Mouse (Mus musculus) testis, adult 2 months (tissue): ENCODE measurements around the gene Med12l. TPM values are rescaled to one million over a fixed set of nuclear protein-coding genes. Genes with fewer than 3 reads are reported as not detected.

Experiments used
- H3K27ac ChIP-seq: fragments of 200-500 bp; 2 replicates; pipeline ENCODE4 v1.5.1; 2012; ENCODE audit warnings: low read depth, low read length; ENCODE audit not compliant: control insufficient read depth, insufficient read depth
- H3K27me3 ChIP-seq: fragments of 200-500 bp; 2 replicates; pipeline ENCODE4 v1.6.1; 2012; ENCODE audit warnings: mild to moderate bottlenecking, low read length, moderate library complexity; ENCODE audit not compliant: control insufficient read depth, insufficient read depth
- H3K36me3 ChIP-seq: fragments of 200-500 bp; 2 replicates; pipeline ENCODE4 v1.6.1; 2012; ENCODE audit warnings: mild to moderate bottlenecking, low read length; ENCODE audit not compliant: control insufficient read depth, insufficient read depth
- H3K4me1 ChIP-seq: fragments of 200-500 bp; 2 replicates; pipeline ENCODE4 v1.6.1; 2012; ENCODE audit warnings: low read length; ENCODE audit not compliant: control insufficient read depth, insufficient read depth
- H3K4me3 ChIP-seq: fragments of 200-500 bp; 2 replicates; pipeline ENCODE4 v1.5.1; 2012; ENCODE audit warnings: low read depth, mild to moderate bottlenecking, low read length, moderate library complexity, mixed read lengths; ENCODE audit not compliant: control insufficient read depth
- CTCF ChIP-seq: fragments of 200-500 bp; IDR thresholded peaks from 2 replicates; pipeline ENCODE4 v1.5.1; 2012; ENCODE audit warnings: low read depth, mild to moderate bottlenecking, inconsistent platforms, low read length, moderate library complexity; ENCODE audit not compliant: control insufficient read depth, insufficient read depth, insufficient replicate concordance
- POLR2A ChIP-seq: fragments of 200-500 bp; IDR thresholded peaks from 2 replicates; pipeline ENCODE4 v1.6.1; 2012; ENCODE audit warnings: low read depth, mild to moderate bottlenecking, inconsistent platforms, low read length, moderate library complexity; ENCODE audit not compliant: control insufficient read depth
- polyA plus RNA-seq: library from polyadenylated mRNA; depleted of rRNA; stranded (reverse); fragments of >200 nt; gene quantifications from 2 replicates; pipeline ENCODE4 v1.2.3, GENCODE M21; 2012; rRNA removed

Med12l gene
- polyA plus RNA-seq, result 4.0 and 4.6 TPM in 2 replicates

DNA sequence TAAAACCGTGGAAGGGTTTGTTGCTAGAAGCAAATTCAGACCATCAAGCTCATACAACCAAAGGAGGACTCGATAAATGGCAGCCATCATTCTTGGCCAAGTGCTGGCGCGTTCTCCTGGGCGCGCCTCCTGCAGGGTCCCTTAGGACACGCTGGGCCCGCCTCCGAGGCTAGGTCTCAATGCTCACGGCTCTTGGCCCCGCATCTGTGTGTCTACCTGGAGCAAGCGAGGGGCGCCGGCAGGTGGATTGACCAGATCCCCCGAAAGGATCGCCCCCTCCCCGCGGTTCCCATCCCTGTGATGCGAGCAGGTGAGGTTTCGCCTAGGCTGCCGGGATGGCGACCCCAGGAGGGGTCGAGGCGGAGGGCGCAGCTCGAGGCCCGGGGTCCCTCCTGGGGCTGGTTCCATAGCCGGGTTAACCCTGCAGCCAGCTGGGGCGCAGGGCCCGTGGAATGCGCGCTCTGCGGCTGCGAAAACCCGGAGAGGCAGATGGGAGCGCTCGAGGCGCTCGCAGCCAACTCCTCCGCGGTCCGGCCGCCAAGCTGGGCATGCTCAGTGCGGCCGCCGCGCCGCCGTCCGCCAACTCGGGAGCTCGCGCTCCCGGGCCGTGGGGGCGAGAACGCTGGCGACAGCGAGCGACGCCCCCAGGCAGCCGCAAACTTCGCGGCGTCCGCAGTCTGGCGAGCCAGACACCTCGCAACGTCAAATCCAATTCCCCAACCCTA lies at the start of gene Med12l:
TSS of gene Med12l (plus strand) at position 555 of the 725 bp plus-strand sequence.
- Histone ChIP-seq H3K27ac (peak within 1 kb of the TSS; percentile 45), H3K27me3 (no peaks in the 10 kb centered on the region; the same call in 1 of the 2 replicates)

DNA sequence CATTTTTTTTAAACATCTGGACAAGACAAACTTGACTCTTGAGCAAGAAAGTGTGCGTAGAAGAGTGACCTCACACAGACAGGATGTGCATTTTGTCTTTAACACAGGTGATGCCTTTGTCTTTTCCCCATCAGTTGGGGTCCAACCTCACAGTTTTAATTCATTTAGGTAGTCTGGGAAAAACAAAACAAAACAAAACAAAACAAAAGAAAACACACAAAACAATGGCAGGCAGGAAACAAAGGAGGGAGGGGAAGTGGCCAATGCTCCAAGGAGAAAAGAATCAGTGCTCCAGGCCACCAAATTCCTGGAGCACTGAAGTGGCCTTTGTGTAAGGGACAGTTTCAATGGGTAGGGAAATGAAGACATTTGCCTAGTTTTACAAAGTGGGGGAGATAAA lies 44.5 kb upstream of the Med12l start:
- no peak overlapping the region for H3K27ac ChIP-seq
- no peaks in the 10 kb centered on the region for H3K4me1 ChIP-seq
- no peak overlapping the region for H3K4me3 ChIP-seq
- TF ChIP-seq POLR2A (no peak), CTCF (no peak)
- no peaks in the 10 kb centered on the region for H3K27me3 ChIP-seq
- no peaks in the 10 kb centered on the region for H3K36me3 ChIP-seq

More for the DNA sequence above, at the start of gene Med12l:
- H3K36me3 ChIP-seq, result no peaks in the 10 kb centered on the region
- peaks cover 11% of the 10 kb centered on the region for H3K4me1 ChIP-seq
- peak within 1 kb of the TSS; percentile 80 for H3K4me3 ChIP-seq
- no peak for TF ChIP-seq CTCF
- peak; percentile 23; the same call in 1 of the 2 replicates for TF ChIP-seq POLR2A

DNA sequence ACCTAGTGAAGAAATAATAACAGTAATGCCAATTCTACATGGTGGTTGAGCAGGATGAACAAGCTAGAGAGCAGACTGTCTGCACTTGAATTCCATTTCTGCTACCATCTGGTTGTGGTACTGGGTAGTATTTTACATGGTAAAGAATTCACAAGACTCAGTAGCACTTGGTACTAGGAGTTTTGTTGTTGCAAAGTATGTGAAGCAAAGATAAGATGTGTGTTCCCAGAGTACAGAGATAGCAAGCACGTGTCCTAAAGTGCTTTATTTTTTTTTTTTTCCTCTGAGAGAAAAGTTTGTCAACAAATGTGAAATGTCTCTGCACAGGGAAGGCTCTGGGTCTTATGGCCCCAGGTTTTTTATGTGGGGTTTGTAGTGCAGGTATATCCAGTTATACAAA lies 28.2 kb upstream of the Med12l start:
- Histone ChIP-seq H3K36me3 (no peaks in the 10 kb centered on the region), H3K27ac (no peak overlapping the region), H3K27me3 (no peaks in the 10 kb centered on the region), H3K4me1 (no peaks in the 10 kb centered on the region), H3K4me3 (no peak overlapping the region)
- TF ChIP-seq POLR2A, result no peak
- TF ChIP-seq CTCF, result no peak

DNA sequence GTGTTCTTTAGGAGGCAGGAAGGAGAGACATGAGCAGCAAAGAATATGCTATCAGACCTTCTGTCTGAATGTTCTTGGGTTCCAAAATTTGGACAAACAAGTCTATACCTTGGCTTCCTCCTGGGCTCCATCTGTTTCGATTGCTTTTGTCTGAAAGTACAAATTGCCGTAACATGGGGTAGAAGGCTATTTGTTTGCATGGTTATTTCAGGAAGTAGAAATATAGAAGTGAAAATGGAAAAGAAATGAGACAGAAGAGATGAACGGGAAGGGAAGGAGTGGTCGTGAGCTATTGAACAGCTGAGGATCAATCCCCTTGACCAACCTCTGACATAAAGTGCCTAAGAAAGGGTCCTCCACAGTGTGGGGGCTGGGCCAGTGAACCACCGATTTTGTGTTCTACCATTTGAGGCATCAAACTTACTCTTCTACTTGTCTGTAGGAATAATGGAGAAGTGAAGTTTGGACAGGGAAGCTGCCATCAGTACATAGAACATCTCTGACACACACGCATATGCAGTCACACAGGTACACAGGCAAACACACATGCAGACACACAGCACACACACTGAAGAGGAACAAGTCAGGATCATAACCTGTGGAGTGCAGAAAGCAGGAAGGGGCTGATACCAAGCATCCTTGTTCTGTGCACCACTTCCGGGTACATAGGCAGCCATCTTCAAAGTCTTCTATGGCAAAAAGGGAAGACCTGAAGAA lies 27.6 kb upstream of the Med12l start:
- H3K4me1 ChIP-seq, result no peaks in the 10 kb centered on the region
- H3K27ac ChIP-seq, result no peak overlapping the region
- H3K36me3 ChIP-seq, result no peaks in the 10 kb centered on the region
- H3K4me3 ChIP-seq, result no peak overlapping the region
- H3K27me3 ChIP-seq, result no peaks in the 10 kb centered on the region
- TF ChIP-seq POLR2A, result no peak
- TF ChIP-seq CTCF, result no peak

DNA sequence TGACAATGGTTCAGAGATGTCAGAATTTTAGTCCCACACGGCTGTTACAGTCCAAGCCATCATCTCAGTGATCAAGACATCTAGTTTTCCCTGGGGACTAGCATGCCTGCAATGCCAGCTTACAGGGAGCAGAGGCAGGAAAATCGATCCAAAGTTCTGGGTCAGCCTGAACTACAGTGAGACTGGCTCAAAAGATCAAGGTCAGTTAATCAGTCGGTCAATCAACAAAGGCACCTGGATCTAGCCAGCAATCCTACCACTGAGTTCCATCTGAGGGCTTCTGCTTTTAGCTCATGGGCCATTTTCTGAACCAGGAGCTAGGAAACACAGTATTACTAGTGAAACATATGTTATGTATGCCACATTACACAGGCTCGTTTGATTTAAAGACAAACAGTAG lies 25.0 kb upstream of the Med12l start:
- Histone ChIP-seq H3K27me3 (no peaks in the 10 kb centered on the region), H3K27ac (no peak overlapping the region), H3K36me3 (no peaks in the 10 kb centered on the region), H3K4me3 (no peak overlapping the region), H3K4me1 (no peaks in the 10 kb centered on the region)
- TF ChIP-seq POLR2A (no peak), CTCF (no peak)

DNA sequence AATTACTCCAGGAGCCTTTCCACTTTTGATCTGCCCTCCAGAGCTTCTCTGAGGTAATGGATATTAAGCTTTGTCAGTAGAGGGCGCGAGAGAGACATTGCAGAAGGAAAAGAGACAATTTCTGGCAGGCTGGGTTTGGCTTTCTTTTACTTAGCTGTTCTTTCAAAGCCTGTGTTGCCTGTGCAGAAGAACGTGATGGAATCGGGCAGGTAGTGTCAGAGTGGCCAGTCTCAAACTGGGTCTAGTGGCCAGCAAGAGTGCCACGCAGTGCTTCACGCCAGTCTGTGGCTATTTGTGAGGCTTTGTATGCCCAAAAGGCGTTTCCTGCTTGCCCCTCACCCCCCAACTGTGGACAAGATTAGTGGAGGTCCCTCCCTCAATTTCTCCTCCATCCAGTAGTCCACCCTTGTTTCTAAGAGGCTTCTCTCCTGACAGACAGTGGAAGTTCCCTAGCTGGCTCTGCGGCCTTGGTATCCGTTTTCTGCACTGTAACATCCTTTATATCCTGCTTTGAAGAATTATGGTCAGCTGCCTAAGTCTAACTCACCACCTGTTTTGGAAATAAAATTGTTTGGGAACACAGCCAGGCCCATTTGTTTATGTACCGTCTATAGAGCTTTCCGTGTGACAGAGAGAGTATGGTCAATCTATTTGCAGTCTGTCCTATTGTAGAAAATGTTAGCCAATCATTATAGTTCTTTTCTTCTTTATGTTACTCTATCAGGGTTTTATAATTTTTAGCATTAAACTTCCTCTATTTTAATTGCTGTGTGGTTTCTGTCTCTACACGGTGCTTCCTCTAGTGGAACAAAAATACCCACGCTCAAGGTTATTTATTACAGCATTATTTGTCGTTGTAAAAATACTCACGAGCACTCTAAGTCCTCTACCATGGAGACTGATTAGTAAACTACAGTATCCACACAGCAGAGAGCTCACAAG lies 22.5 kb upstream of the Med12l start:
- H3K27ac ChIP-seq, result no peak overlapping the region
- no peaks in the 10 kb centered on the region for H3K27me3 ChIP-seq
- no peaks in the 10 kb centered on the region for H3K4me1 ChIP-seq
- TF ChIP-seq CTCF (peak; percentile 8; the same call in 1 of the 2 replicates), POLR2A (no peak)
- no peak overlapping the region for H3K4me3 ChIP-seq
- H3K36me3 ChIP-seq, result no peaks in the 10 kb centered on the region

DNA sequence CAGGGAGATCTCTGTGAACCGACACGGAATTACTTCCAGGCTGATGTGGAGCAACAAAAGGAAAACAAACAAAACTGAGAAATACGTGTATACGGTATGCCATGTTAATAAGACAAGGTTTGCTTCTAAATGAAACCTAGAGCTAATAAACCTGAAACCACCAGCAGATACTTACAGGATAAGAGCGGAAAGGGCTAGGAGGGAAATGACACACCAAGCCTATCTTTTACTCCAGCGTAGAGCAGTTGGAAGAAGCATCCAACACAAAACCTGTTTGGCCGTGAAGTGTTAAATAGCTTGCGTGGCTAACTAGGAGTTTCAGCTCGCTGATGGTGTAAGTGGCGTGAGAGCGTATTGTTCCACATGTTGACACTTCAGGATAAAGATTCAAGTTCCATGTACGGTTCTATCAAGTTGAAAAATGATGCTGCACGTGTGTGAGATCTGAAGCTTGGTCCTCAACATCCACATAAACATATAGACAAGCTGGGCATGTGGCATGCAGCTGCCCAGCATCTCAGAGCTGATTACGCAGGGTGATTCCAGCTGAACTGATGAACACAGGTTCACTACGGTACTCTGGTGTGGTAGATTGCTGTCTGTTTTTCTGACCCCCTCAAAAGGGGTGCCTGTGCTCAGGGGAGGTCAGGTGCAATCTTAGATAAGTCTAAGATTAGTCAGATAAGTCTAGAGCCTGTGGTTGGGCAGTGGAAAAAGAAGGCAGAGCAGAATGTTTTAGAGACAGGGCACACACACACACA lies 21.6 kb upstream of the Med12l start:
- no peaks in the 10 kb centered on the region for H3K36me3 ChIP-seq
- no peak overlapping the region for H3K4me3 ChIP-seq
- H3K27ac ChIP-seq, result no peak overlapping the region
- H3K27me3 ChIP-seq, result no peaks in the 10 kb centered on the region
- H3K4me1 ChIP-seq, result no peaks in the 10 kb centered on the region
- TF ChIP-seq CTCF, result no peak
- no peak for TF ChIP-seq POLR2A
